Mouse (Mus musculus) neural tube, embryonic 13.5 days (tissue): ENCODE results near the gene 2210017I01Rik. TPM values are rescaled to one million over a fixed set of nuclear protein-coding genes. Genes with fewer than 3 reads are reported as not detected.

Source experiments
- ATAC-seq: fragments of 200-750 bp; cut with Nextera tagmentation; 2 replicates; pipeline ENCODE4 v1.8.0; 2017; ENCODE audit warnings: low read depth, mild to moderate bottlenecking, moderate TSS enrichment, moderate library complexity
- H3K27ac ChIP-seq: fragments of 300-500 bp; sonication (generic); replicated peaks from 2 replicates; pipeline ENCODE4 v1.5.1; 2015; ENCODE audit warnings: moderate library complexity, mild to moderate bottlenecking, inconsistent platforms
- H3K27me3 ChIP-seq: fragments of 300-500 bp; sonication (generic); 2 replicates; pipeline ENCODE4 v1.6.1; 2015; ENCODE audit warnings: mild to moderate bottlenecking, inconsistent platforms
- H3K36me3 ChIP-seq: fragments of 300-500 bp; sonication (generic); 2 replicates; pipeline ENCODE4 v1.6.1; 2015; ENCODE audit warnings: mild to moderate bottlenecking, inconsistent platforms
- H3K4me1 ChIP-seq: fragments of 300-500 bp; sonication (generic); replicated peaks from 2 replicates; pipeline ENCODE4 v1.6.1; 2015; ENCODE audit warnings: inconsistent platforms
- H3K4me2 ChIP-seq: fragments of 300-500 bp; sonication (generic); 2 replicates; pipeline ENCODE4 v1.6.1; 2015; ENCODE audit warnings: inconsistent platforms, mild to moderate bottlenecking, moderate library complexity
- H3K4me3 ChIP-seq: fragments of 300-500 bp; sonication (generic); 2 replicates; pipeline ENCODE4 v1.5.1; 2015; ENCODE audit warnings: mild to moderate bottlenecking, inconsistent platforms
- H3K9ac ChIP-seq: fragments of 300-500 bp; sonication (generic); 2 replicates; pipeline ENCODE4 v1.6.1; 2015; ENCODE audit warnings: moderate library complexity, mild to moderate bottlenecking, inconsistent platforms
- H3K9me3 ChIP-seq: fragments of 300-500 bp; sonication (generic); 2 replicates; pipeline ENCODE4 v1.6.1; 2016; ENCODE audit warnings: inconsistent platforms
- WGBS: fragments of 180-500 bp; shearing (Covaris S2); methylation state at CpG from one replicate; pipeline ENCODE4 v1.1.7; 2015; 5-methylcytosine and 5-hydroxymethylcytosine counted together
- polyA plus RNA-seq: library from polyadenylated mRNA; unstranded; fragments of >200 nt; fragmentation: Nextera tagmentation; extraction: Ambion mirVana; gene quantifications from 2 replicates; pipeline ENCODE4 v1.2.1, GENCODE M21; 2015

2210017I01Rik gene
- polyA plus RNA-seq: not detected in 2 replicates

DNA sequence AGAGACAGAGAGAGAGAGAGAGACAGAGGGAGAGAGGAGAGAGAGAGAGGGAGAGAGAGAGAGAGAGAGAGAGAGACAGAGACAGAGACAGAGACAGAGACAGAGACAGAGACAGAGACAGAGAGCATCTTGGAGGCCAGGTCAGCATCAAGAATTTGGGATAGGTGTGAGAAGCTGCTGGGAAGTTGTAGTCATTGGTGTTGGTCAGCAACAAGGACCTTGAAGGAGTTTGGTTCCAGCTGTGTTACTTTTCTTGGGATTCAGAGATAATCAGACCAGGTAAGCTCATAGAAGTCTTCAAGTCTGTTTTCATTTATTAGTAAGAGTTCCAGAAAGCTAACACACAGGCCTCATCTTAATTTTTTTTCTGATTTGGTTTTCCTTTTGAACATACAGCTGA, at the start of gene 2210017I01Rik:
2210017I01Rik (minus strand) TSS at position 101 of the 400 bp plus-strand sequence.
- Histone ChIP-seq H3K9ac (no peak within 1 kb of the TSS), H3K9me3 (no peaks in the 10 kb centered on the region), H3K4me1 (no peaks in the 10 kb centered on the region), H3K36me3 (no peaks in the 10 kb centered on the region), H3K27ac (no peak within 1 kb of the TSS), H3K4me3 (no peak within 1 kb of the TSS), H3K27me3 (no peaks in the 10 kb centered on the region), H3K4me2 (no peak within 1 kb of the TSS)
- no peak for ATAC-seq

GRCm38 (mm10) chr3:92656826-92657225, 49.5 kb upstream of the 2210017I01Rik start, which contains the start of gene Lce1b:
Gene Lce1b (minus strand): TSS chr3:92656926.
- Histone ChIP-seq H3K27me3 (no peaks in the 10 kb centered on the region), H3K4me3 (no peak within 1 kb of the TSS), H3K4me2 (no peak within 1 kb of the TSS), H3K9ac (no peak within 1 kb of the TSS), H3K9me3 (no peaks in the 10 kb centered on the region), H3K36me3 (no peaks in the 10 kb centered on the region), H3K4me1 (no peaks in the 10 kb centered on the region), H3K27ac (no peak within 1 kb of the TSS)
- no peak for ATAC-seq

DNA sequence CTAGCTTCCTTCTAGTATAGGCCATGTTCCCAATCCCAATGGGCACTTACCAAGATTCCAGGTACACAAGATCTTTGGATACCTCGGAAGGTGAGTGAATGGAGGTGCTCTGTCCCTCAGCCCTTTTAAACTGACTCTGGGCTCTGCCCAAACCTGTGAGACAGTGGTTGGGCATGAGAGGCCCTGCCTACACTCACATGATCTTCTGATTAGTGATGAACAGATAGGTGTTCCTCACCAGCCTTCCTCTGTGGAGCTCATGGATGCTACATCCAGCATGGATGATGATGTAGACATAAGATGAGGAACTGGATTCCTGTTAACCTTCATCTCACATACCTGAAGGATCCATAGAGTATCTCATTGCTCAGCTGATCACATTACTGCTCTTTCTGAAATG, 40.9 kb upstream of the 2210017I01Rik start, which contains the start of gene Lce1a1:
Lce1a1 (minus strand) TSS at position 101 of the 400 bp plus-strand sequence.
- no peak within 1 kb of the TSS for H3K4me2 ChIP-seq
- no peaks in the 10 kb centered on the region for H3K4me1 ChIP-seq
- ATAC-seq: no peak
- no peaks in the 10 kb centered on the region for H3K27me3 ChIP-seq
- no peak within 1 kb of the TSS for H3K4me3 ChIP-seq
- 89% methylated on average over 1 of the region's 1 CpGs for WGBS
- no peaks in the 10 kb centered on the region for H3K9me3 ChIP-seq
- no peak within 1 kb of the TSS for H3K27ac ChIP-seq
- H3K9ac ChIP-seq: no peak within 1 kb of the TSS
- no peaks in the 10 kb centered on the region for H3K36me3 ChIP-seq

GRCm38 (mm10) chr3:92639854-92640253, 32.6 kb upstream of the 2210017I01Rik start:
- Histone ChIP-seq H3K4me1 (peaks cover 13% of the 10 kb centered on the region; the same call in 1 of the 2 replicates), H3K9me3 (no peaks in the 10 kb centered on the region), H3K9ac (no peak overlapping the region), H3K4me3 (no peak overlapping the region), H3K36me3 (no peaks in the 10 kb centered on the region), H3K27me3 (no peaks in the 10 kb centered on the region), H3K27ac (no peak overlapping the region), H3K4me2 (no peak overlapping the region)
- ATAC-seq: no peak
- WGBS: 93% methylated on average over 15 of the region's 15 CpGs

GRCm38 (mm10) chr3:92638653-92638991, 31.3 kb upstream of the 2210017I01Rik start:
- no peak overlapping the region for H3K4me3 ChIP-seq
- no peaks in the 10 kb centered on the region for H3K27me3 ChIP-seq
- no peak overlapping the region for H3K4me2 ChIP-seq
- WGBS: 83% methylated on average over 3 of the region's 3 CpGs
- H3K4me1 ChIP-seq: peaks cover 13% of the 10 kb centered on the region; the same call in 1 of the 2 replicates
- no peak for ATAC-seq
- no peaks in the 10 kb centered on the region for H3K9me3 ChIP-seq
- H3K36me3 ChIP-seq: no peaks in the 10 kb centered on the region
- H3K27ac ChIP-seq: no peak overlapping the region
- no peak overlapping the region for H3K9ac ChIP-seq

DNA sequence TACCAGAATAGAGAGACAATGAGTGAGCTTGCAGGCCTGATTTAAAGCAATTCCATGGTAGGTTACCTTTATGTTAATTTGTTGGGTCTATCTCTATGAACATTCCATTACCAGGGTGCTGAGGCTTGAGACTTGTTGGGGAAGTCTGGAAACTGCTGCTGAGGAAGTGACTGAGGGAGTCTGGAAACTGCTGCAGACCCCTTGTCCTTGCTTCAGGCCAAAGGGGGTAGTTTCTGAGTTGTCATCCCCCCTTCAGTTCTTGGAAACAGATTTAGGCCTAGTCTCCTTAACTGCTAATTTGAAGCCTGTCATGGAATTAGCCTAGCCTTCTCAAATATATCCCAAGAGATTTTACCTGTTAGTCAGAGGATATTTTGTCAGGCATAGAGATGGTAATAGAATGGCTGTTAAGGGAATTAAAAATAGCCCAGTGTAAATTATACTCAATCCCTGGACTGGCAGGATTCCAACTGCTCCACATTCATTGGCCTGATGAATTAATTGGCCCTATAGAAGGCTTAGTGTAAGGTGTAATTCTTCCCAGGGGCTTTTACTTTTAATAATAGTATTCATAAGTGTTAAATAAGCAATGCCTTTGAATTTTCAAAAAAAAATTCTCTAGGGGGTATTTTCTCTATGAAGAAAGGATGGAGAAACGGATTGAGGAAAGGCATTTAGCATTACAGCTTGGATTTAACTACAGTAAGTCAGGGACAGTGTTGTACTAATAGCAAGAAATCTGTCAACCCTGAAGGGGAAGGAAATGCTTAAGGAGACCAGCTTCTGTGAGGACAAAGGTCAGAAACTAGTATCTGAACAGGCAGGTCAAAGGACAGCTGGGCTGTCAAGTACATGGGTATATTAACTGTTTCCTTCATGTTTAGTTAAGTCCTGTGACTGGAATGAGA, 30.7 kb upstream of the 2210017I01Rik start:
- Histone ChIP-seq H3K9me3 (no peaks in the 10 kb centered on the region), H3K4me2 (no peak overlapping the region), H3K27ac (0 out of 2 replicates have a peak overlapping the region, but pooled peaks have one; percentile 18), H3K36me3 (no peaks in the 10 kb centered on the region), H3K4me3 (no peak overlapping the region), H3K27me3 (no peaks in the 10 kb centered on the region), H3K9ac (no peak overlapping the region), H3K4me1 (peaks cover 13% of the 10 kb centered on the region; the same call in 1 of the 2 replicates)
- 30% methylated on average over 1 of the region's 1 CpGs for WGBS
- ATAC-seq: peak; percentile 80

- Histone ChIP-seq H3K27ac (no peak within 1 kb of the TSS), H3K4me3 (no peak within 1 kb of the TSS), H3K9ac (no peak within 1 kb of the TSS), H3K27me3 (no peaks in the 10 kb centered on the region), H3K4me2 (no peak within 1 kb of the TSS), H3K9me3 (no peaks in the 10 kb centered on the region), H3K36me3 (no peaks in the 10 kb centered on the region), H3K4me1 (no peaks in the 10 kb centered on the region)
- no peak for ATAC-seq
- 93% methylated on average over 2 of the region's 2 CpGs for WGBS
Measured at GRCm38 (mm10) chr3:92621560-92621959, 14.3 kb upstream of the 2210017I01Rik start, which contains the start of gene Lce6a. Gene Lce6a (minus strand): TSS chr3:92621660.

- H3K27me3 ChIP-seq: no peaks in the 10 kb centered on the region
- no peak overlapping the region for H3K27ac ChIP-seq
- no peak overlapping the region for H3K4me3 ChIP-seq
- 85% methylated on average over 1 of the region's 1 CpGs for WGBS
- H3K4me1 ChIP-seq: no peaks in the 10 kb centered on the region
- H3K36me3 ChIP-seq: no peaks in the 10 kb centered on the region
- no peak overlapping the region for H3K9ac ChIP-seq
- ATAC-seq: no peak
- no peak overlapping the region for H3K4me2 ChIP-seq
- no peaks in the 10 kb centered on the region for H3K9me3 ChIP-seq
Measured at GRCm38 (mm10) chr3:92609804-92610203, 2.5 kb upstream of the 2210017I01Rik start.

DNA sequence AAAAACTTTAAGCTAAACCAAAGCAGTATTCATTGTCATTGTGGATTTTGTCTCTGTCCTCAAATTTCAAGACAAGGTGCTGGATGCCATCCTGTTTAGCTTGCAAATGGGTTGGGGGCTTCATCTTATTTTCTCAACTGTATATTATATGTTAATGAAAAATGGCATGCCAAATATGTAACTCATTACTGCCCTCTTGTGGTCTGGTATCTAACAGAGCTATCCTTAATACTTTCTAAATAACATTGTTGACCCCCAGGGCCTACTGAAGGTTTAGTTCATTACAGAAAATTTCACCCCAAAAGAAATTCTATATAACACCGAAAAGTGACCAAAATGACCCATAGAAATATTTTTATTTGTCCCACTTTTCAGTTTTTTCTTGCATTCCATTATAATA, 5.1 kb downstream of the 2210017I01Rik start:
- Histone ChIP-seq H3K36me3 (no peaks in the 10 kb centered on the region), H3K4me2 (no peak overlapping the region), H3K27ac (no peak overlapping the region), H3K9me3 (peaks cover 5% of the 10 kb centered on the region), H3K4me3 (no peak overlapping the region), H3K4me1 (no peaks in the 10 kb centered on the region), H3K9ac (no peak overlapping the region), H3K27me3 (no peaks in the 10 kb centered on the region)
- WGBS: 46% methylated on average over 1 of the region's 1 CpGs
- ATAC-seq: no peak

DNA sequence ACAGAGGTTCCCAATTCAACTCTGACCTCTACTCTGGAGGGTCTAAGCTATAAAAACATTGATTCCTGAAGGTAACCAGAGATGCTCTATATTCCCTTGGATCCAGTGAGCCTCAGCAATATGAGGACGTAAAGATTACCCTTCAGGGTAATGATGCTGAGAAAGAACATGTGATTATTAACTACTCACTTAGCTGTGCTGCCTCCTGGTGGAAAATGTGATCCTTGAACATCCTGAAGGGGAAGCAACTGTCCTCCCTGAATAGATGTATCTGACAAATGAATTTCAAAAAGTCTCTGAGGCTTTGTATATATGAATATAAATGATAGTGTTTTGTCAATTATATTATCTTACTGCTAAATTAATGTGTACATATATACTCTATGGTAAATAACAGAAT, 6.8 kb downstream of the 2210017I01Rik start:
- H3K4me3 ChIP-seq: no peak overlapping the region
- ATAC-seq: no peak
- peaks cover 5% of the 10 kb centered on the region for H3K9me3 ChIP-seq
- H3K4me2 ChIP-seq: no peak overlapping the region
- no peaks in the 10 kb centered on the region for H3K27me3 ChIP-seq
- H3K9ac ChIP-seq: no peak overlapping the region
- no peaks in the 10 kb centered on the region for H3K36me3 ChIP-seq
- no peaks in the 10 kb centered on the region for H3K4me1 ChIP-seq
- no peak overlapping the region for H3K27ac ChIP-seq
- WGBS: 52% methylated on average over 1 of the region's 1 CpGs

DNA sequence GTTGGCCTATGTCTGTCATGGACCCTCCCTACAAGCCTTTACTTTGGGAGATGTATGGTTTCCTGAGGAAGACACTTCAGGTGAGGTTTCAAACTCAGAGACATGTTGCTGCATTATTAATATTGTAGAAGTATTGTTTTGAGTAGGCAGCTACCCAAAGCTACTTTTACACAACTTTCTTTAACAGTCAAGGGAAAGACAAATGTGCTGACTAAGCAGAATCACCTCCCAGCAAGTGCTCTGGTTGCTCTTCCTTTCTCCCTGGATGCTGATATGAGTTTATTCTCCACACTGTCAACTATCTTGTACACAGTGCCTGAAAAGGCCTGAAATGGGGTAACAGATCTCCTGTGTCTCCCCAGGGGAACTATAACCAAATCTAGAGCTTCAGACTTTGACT, 7.3 kb downstream of the 2210017I01Rik start:
- ATAC-seq: no peak
- no peak overlapping the region for H3K4me3 ChIP-seq
- H3K27me3 ChIP-seq: no peaks in the 10 kb centered on the region

GRCm38 (mm10) chr3:92598429-92598828, 8.9 kb downstream of the 2210017I01Rik start:
- H3K4me3 ChIP-seq: no peak overlapping the region

More for the DNA sequence above, 7.3 kb downstream of the 2210017I01Rik start:
- peaks cover 5% of the 10 kb centered on the region for H3K9me3 ChIP-seq
- no peaks in the 10 kb centered on the region for H3K4me1 ChIP-seq
- no peak overlapping the region for H3K4me2 ChIP-seq
- no peak overlapping the region for H3K9ac ChIP-seq
- H3K36me3 ChIP-seq: no peaks in the 10 kb centered on the region
- H3K27ac ChIP-seq: no peak overlapping the region

More at GRCm38 (mm10) chr3:92598429-92598828, 8.9 kb downstream of the 2210017I01Rik start:
- Histone ChIP-seq H3K27me3 (no peaks in the 10 kb centered on the region), H3K27ac (no peak overlapping the region), H3K4me1 (no peaks in the 10 kb centered on the region), H3K9me3 (peaks cover 5% of the 10 kb centered on the region), H3K36me3 (no peaks in the 10 kb centered on the region), H3K4me2 (no peak overlapping the region), H3K9ac (no peak overlapping the region)
- ATAC-seq: no peak
- WGBS: 97% methylated on average over 2 of the region's 2 CpGs
